Mouse (Mus musculus) layer of hippocampus, adult 11-12 months (tissue): Measurements from ENCODE around the gene Cavin1.

Experiments used
- DNase-seq: peaks from one replicate; pipeline ENCODE4 v3.0.0; 2022; ENCODE audit warnings: low spot score

Cavin1 gene

DNA sequence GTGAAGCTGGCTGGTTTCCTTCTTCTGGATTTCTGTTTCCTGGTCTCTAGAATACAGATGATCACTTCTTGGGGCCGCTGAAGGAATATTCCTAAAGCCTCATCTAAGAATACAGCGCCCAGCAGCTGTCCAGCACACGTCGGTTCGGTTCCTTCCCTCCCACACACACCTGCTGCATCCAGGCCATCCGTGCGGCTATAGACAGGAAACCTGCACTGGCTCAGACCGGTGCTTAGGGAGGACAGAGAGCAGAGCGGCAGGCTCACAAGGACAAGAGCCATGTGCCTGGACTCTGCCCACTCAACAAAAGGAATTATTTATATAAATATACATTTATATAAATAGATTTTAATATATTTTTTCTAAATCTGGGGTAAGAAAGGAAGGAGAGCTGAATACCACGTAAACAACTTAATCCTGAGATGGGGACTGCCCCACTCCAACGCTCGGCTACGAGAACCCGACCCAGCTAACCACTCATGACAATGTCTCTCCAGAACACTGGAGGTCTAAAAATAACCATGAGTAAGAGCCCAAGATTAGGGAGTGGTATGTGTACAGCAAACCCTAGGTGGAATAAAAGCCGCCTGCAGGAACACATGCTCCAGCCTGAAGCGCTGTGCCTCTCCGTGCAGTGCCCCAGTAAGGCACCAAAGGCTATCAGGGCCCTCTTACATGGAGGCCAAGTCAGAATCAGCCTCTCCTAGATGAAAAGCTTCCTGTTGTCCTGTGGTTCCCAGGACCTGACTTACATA is 58.1 kb downstream of the Cavin1 start:
- no peak for DNase-seq

DNA sequence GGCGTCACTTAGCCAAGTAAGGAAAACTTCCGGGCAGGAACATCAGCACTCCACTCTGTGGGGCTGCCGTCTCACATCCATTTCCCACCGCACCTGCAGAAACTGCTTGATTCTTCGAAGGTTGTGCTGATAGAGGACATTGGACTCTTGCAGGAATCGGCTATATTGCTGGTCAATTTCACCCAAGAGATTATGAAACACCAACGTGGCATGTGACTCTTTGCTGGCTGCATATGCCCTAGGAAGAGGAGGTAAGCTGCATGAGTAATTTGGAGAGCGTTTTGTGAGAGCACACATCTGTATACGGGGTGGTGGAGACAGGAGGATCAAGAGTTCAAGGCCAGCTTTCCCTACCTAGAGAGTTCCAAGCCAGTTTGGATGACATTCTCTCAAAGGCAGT is 62.1 kb downstream of the Cavin1 start:
- no peak for DNase-seq

DNA sequence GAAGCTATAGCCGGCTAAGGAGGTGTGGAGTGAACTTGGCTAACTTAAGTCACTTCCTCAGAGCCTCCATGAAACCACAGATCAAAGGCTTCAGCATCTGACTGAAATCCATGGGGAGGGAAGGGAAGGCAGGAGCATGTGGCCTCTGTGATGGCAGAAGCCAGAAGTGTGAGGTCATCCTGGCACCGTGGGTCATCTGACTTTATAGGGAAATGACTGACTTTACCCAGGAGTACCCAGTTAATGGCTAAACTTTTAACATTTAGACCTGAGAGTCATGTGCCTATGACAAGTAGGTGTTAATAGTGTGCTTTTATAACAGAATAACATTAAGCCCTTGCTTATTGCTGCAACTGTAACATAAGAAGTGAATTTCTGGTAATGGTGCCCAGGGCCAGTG is 62.6 kb downstream of the Cavin1 start:
- no peak for DNase-seq

DNA sequence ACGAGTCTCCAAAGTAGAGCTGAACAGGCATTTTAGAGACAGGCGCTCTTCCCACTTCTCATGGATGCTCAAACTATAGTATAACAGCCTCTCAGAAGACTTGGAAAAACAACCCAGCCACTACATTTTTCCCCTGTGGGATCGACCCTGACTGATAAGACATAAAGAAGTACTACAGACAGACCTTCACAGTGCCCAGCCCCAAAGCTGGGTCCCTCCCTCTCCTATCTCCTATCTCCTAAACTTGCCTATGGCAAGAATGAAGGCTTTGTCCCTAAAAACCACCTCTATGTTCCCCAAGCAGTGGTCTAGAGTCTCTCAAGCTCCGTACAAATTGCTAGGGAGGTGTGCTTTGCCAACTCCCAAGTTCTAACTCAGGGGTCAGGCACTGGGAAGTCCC is 63.8 kb downstream of the Cavin1 start:
- DNase-seq, result no peak
